Comparison of ENCODE assay signal across 8 mouse cellular contexts in the genomic region with DNA sequence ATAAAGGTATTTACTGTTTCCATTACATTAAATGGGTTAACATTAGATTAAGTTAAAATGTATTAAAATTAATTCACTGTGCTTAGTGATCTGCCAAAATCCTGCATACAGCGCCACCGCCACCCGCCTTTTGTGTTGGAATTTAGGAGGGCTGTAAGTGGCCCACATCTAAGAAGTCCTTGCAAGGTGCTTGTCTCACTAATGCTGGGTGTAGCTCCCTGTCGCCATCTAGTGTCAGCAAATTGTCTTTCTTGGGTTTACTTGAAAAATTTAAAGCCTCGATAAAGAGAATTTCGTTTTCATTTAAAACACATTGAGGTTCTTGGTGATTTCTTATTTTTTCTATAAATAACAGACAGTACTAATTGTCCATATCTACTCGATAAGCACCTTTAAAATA. TPM values are rescaled to one million over a fixed set of nuclear protein-coding genes. Genes with fewer than 3 reads are reported as not detected.
DNase-seq lines count a peak whose midpoint lies in the region; ATAC-seq and TF ChIP-seq lines count a peak whose summit lies in the region.

No protein-coding gene starts in this region.

- intact Hi-C loops in left cerebral cortex, postnatal 4 days (cut with DNase I) = loop anchor here (5.0 kb wide), 1 partner anchor 112 kb away; no protein-coding TSS in a partner anchor

- no peak for ATAC-seq in neural tube, embryonic 15.5 days (ENCODE audit: low FRiP score)
- peak; percentile 43 for ATAC-seq in activated CD4-positive, CD25-positive, alpha-beta regulatory T cell, adult 4 months
- ATAC-seq in hindbrain, postnatal 0 days = no peak

- no peaks in the 10 kb centered on the region for H3K27me3 ChIP-seq in neural tube, embryonic 15.5 days (replicated peaks)
- H3K27me3 ChIP-seq in hindbrain, postnatal 0 days (ENCODE audit: insufficient read depth, low read length) = no peaks in the 10 kb centered on the region

- DNase-seq in neural tube, embryonic 10.5 days (ENCODE audit: extremely low spot score, low spot score) = peak; percentile 20
- peak; percentile 84 for DNase-seq in embryo, embryonic 10.5 days (ENCODE audit: low spot score)
- DNase-seq in hindbrain, postnatal 0 days (ENCODE audit: low spot score) = peak; percentile 88
- peak; percentile 61 for DNase-seq in left cerebral cortex, postnatal 4 days
- peak; percentile 83 for DNase-seq in retina, embryonic 14.5 days (ENCODE audit: low spot score)
- DNase-seq in ovary, postnatal 36 days (ENCODE audit: low spot score) = no peak

- TF ChIP-seq CTCF in hindbrain, postnatal 0 days (IDR thresholded peaks at IDR 0.05; ENCODE audit: low read depth) = peak; percentile 82

- H3K9me3 ChIP-seq in neural tube, embryonic 15.5 days (replicated peaks) = no peaks in the 10 kb centered on the region
- H3K9me3 ChIP-seq in hindbrain, postnatal 0 days (ENCODE audit: low read length) = no peaks in the 10 kb centered on the region

- no peak overlapping the region for H3K4me2 ChIP-seq in neural tube, embryonic 15.5 days
- H3K4me2 ChIP-seq in hindbrain, postnatal 0 days (ENCODE audit: low read depth, low read length) = no peak overlapping the region

- 29% methylated on average over 7 of the region's 7 CpGs for WGBS in neural tube, embryonic 15.5 days
- WGBS in hindbrain, postnatal 0 days = 27% methylated on average over 7 of the region's 7 CpGs

- no peak overlapping the region for H3K27ac ChIP-seq in neural tube, embryonic 15.5 days (replicated peaks)
- H3K27ac ChIP-seq in hindbrain, postnatal 0 days = no peak overlapping the region

- H3K4me3 ChIP-seq in neural tube, embryonic 15.5 days (replicated peaks) = no peak overlapping the region
- H3K4me3 ChIP-seq in hindbrain, postnatal 0 days (ENCODE audit: low read length) = no peak overlapping the region

- H3K9ac ChIP-seq in neural tube, embryonic 15.5 days (replicated peaks) = no peak overlapping the region
- H3K9ac ChIP-seq in hindbrain, postnatal 0 days (replicated peaks; ENCODE audit: low read length) = no peak overlapping the region

- H3K36me3 ChIP-seq in neural tube, embryonic 15.5 days = peaks cover 41% of the 10 kb centered on the region
- peaks cover 19% of the 10 kb centered on the region; the same call in 1 of the 2 replicates for H3K36me3 ChIP-seq in hindbrain, postnatal 0 days (ENCODE audit: insufficient read depth, low read length)

- 0 out of 2 replicates have a peak, but pooled peaks cover 6% of the 10 kb centered on the region for H3K4me1 ChIP-seq in neural tube, embryonic 15.5 days
- H3K4me1 ChIP-seq in hindbrain, postnatal 0 days (ENCODE audit: insufficient read depth, low read length) = no peaks in the 10 kb centered on the region

RNA-seq across cellular contexts. Expression of a gene that starts 35.6 kb away (rescaled TPM):
- polyA plus RNA-seq in neural tube, embryonic 15.5 days (2015; fragmentation: Nextera tagmentation; extraction: Ambion mirVana) = 0.15 and 0.38 TPM in 2 replicates
- under 1 TPM in 1 of 2 experiments, not detected in 1; 0.09 TPM for polyA plus RNA-seq in activated CD4-positive, CD25-positive, alpha-beta regulatory T cell, adult 4 months (2017; shearing (Covaris generic))
- 0.10 and 0.93 TPM in 2 replicates for total RNA-seq in hindbrain, postnatal 0 days (2014; rRNA removed)
- 0.08 TPM in 2 replicates for polyA plus RNA-seq in hindbrain, postnatal 0 days (2015; fragmentation: Nextera tagmentation; extraction: Ambion mirVana)
- under 1 TPM; 0.38 to 0.42 TPM for total RNA-seq in left cerebral cortex, postnatal 4 days (2021)

RNA-seq across cellular contexts. Expression of a gene that starts 54.3 kb away (rescaled TPM):
- 8.2 and 9.4 TPM in 2 replicates for polyA plus RNA-seq in neural tube, embryonic 15.5 days (2015; fragmentation: Nextera tagmentation; extraction: Ambion mirVana)
- 1 to 10 TPM; 3.7 to 4.3 TPM for polyA plus RNA-seq in activated CD4-positive, CD25-positive, alpha-beta regulatory T cell, adult 4 months (2017; shearing (Covaris generic))
- total RNA-seq in hindbrain, postnatal 0 days (2014; rRNA removed) = 58.8 and 73.7 TPM in 2 replicates
- polyA plus RNA-seq in hindbrain, postnatal 0 days (2015; fragmentation: Nextera tagmentation; extraction: Ambion mirVana) = 6.5 and 7.1 TPM in 2 replicates
- total RNA-seq in left cerebral cortex, postnatal 4 days (2021) = 10 to 100 TPM; 87.1 to 89.8 TPM
